Mouse (Mus musculus) G1E (cell line): ENCODE measurements around the gene BC055324.

ENCODE experiments used
- CTCF ChIP-seq: IDR thresholded peaks from 2 replicates; pipeline ENCODE4 v1.5.1; 2012; ENCODE audit warnings: low read depth, low read length, inconsistent platforms, mixed read lengths
- GATA1 ChIP-seq: IDR thresholded peaks from 2 replicates; pipeline ENCODE4 v1.6.1; 2012; ENCODE audit warnings: borderline replicate concordance, low read length, inconsistent platforms, mixed read lengths
- GATA2 ChIP-seq: IDR thresholded peaks from 2 replicates; pipeline ENCODE4 v1.6.1; 2012; ENCODE audit warnings: low read depth, low read length, inconsistent platforms, borderline replicate concordance
- POLR2AphosphoS5 ChIP-seq: IDR thresholded peaks from 2 replicates; pipeline ENCODE4 v1.6.1; 2012; ENCODE audit warnings: low read depth, low read length, inconsistent platforms; ENCODE audit not compliant: insufficient replicate concordance

DNA sequence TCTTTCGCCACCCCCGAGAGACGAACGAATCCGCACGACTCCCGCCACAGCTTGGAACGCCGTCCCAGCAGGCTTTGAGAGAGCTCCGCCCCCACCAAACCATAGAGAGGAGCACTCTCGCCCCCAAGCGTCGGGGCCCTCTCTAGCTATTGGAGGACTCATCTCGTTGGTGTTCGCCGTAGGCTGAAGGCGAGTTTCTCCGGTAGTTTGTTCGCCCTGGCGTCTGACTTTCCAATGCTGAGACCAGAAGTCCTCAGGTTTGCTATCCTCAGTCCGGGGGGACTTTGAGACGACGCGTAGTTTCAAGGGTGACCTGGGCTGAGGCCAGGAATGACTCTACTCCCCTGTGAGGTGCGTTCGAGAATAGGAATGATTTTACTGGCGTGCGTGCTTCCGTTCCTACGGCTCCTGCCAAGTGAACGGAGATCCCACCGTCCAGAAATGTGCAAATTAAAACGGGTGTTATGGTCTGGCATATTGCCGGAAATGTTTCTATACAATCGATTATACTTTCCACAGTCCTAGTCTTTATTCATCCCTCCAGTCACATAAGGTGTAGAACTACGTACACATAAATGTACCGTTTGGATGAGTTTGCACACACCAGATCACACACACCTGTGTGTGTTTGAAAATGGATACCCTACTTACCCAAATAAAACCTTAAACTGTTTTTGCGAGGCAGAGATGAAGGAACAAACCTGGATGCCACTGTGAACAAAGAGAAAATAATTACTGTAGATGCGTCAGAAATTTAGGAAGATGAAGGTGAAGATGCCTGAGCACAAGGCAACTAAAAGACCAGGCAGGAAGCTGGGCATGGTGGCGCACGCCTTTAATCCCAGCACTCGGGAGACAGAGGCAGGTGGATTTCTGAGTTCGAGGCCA lies at the start of gene BC055324, which contains the start of gene Mettl18:
- no peak for TF ChIP-seq CTCF
- TF ChIP-seq GATA2: no peak
- no peak for TF ChIP-seq POLR2AphosphoS5
- TF ChIP-seq GATA1: no peak
